Mouse (Mus musculus): Measurements from ENCODE around the gene Gas2l1.

Gene Gas2l1

GRCm38 (mm10) chr11:5040585-5040984, 24.5 kb downstream of the Gas2l1 start:
- no peak for DNase-seq

- peak; percentile 77 to 83 for DNase-seq
Measured at GRCm38 (mm10) chr11:5037146-5037854, 27.8 kb downstream of the Gas2l1 start.

- DNase-seq: peak in 1 of 2 experiments; percentile 38
Measured at GRCm38 (mm10) chr11:5035421-5035820, 29.7 kb downstream of the Gas2l1 start.

DNA sequence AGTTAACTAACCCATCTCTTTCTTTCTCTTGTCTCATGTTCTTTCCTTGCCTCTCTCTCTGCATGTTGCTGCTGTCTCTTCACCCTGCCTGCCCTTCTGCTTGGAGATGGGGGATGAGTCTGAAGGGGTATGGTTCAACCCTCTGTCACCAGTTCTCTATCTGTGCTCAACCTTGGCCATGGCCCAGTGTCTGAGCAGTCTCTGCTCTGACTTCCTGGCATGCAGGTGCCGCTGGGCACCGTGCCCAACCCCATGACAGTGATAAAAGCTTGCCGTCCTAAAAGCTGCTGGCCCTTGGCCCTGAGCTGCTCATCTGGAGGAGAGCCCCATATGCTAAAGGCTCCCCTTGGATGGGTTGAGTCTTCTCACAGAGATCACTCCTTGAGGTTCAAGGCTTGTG, 32.0 kb downstream of the Gas2l1 start:
- peak; percentile 73 to 83 for DNase-seq

DNA sequence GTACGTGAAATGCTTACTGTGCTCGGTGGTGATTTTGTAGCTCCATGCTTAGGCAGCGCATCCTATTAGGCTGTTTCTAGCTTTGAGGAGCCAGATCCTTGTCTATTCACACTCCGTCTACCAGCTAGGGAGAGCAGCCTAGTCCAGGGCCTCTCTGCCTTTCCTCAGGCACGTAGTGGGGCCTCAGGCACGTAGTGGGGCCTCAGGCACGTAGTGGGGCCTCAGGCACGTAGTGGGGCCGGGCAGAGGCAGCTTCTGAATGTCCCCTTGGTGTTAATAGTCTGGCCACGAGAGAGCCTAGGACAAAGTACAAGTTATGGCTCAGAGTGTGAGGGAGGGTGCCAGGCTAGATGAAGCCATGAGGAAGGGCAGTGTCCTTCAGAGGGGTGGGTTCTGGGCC, 32.4 kb downstream of the Gas2l1 start:
- no peak for DNase-seq

DNA sequence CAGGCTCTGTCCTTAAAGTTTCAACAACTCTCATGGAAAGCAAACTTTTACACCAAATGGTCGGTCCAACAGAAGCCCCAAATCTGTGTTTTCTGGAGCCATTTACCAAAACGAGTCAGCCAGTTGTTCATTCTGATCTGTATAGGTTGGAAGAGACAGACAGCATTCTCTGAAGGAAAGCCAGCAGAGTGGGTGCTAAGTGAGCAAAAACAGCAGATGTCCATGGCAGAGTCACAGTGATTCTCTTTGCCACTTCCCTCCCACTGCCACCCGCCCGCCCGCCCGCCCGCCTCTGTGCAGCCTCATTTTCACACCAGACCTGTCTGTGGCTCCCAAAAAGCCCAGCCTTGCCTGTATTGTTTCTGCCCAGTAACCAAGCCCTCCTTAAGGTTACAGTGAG, 36.9 kb downstream of the Gas2l1 start:
- DNase-seq: no peak

DNA sequence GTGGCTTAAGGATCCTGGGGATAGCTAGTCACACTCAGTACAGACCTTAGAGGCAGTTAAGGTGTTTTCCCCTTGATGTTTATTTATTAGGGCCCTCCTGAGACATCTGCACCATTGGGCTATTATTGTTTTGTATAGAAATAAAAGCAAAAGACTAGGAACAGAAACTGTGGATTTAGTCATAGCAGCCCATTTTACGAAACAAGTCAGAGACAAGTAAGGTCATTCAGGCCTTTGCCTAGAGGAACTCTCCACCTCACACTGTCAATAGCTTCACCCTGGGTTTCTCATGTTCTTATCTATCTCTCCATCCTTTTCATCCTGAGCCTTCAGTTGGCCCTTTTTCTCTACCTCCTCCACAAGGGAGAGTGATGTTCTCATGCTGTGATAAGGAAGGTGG, 40.0 kb downstream of the Gas2l1 start:
- no peak for DNase-seq

DNA sequence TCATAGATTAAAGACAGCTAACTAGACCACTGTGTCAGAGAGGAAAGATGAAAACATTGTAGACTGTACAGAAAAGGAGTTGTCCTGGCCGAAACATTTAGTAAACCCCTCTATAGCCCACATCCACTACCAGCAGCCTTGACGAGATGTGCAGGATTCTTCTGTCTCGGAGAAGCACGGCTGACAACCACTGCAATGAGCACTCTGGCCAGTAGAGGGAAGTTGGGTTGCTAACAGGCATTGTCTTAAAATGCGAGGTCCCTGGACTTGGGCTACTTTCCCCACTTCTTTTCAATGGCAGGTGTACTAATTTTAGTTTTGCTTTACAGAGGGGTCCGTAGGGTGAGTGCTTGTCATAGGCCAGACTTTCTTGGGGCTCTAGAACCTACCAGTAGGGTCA, 47.6 kb downstream of the Gas2l1 start:
- no peak for DNase-seq

DNA sequence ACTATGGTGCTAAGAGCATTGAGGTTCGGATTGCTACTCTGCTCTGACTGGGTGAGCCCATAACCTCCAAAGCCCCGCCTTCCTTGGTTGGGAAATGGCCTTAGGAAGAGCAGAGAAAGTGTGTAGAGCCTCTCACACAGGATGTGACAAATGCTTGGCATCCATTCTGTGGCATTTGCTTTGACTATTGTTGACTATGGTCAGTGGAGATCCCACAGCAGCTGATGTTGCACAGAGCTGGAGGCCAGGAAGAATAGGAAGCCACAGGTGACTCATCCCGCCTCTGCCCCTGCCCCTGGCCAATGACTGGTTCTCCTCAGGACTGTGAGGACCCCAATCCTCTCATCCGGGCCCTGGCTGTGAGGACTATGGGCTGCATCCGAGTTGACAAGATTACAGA, 48.8 kb downstream of the Gas2l1 start:
- no peak for DNase-seq

DNA sequence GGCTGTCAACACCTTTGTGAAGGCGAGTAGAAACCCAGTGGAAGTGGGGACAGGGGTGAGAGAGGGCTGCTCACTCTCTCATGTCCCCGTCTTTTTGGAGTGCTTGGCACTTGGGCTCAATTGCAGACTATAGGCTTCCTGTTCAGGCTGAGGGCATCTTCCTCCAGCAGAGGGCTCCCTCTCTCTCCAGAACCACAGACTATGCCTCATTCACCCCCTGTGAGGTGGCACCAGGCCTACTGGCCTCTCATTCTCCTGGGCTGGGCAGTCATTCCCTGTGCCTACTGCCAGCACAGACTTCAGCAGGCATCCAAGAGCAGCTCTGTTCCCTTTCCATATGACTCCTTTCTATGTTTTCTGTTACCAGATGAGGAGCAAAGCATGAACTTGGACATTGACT, 49.4 kb downstream of the Gas2l1 start:
- DNase-seq: peak; percentile 94 to 95

DNA sequence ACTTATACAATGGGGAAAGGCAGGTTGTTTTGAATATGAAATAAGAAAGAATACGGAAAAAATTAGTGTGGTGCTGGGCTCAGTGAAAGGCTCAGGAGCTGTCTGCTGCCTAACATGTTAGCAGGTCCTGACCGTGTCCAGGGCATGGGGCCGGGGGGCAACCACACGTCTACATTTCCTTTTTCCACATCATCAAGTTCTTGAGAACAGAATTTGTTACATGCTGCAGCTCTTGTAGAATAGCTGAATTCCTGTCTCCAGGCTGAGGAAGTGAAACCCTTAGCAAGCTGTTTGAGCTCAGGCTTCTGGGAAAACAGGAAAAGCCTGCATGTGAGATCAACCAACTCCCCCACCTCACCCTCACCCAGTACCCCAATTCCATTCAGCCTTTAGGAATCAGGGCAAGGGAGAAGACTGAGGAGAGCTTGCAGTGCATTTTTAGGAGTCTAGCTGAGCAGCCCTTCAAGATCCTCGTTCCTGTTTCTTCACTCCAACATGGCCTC, 52.9 kb downstream of the Gas2l1 start:
- DNase-seq: no peak

DNA sequence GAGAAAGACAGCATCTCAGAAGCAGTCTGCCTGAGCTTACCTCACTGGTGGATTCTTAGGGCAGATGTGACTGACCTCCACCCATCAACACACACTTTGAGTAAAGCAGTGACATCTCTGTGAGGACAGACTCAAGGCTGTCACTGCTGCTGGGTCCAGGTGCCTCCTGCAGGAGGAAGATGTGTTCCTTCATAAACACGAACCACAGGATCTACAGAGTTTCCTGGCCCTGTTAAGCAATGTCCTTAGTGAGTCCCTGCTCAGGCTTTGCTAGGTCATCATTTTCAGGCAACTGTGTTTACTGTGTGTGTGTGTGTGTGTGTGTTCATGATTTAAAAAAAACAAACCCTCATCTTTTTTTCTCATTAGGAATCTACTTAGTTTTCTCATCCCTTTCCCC, 53.6 kb downstream of the Gas2l1 start:
- no peak for DNase-seq

DNA sequence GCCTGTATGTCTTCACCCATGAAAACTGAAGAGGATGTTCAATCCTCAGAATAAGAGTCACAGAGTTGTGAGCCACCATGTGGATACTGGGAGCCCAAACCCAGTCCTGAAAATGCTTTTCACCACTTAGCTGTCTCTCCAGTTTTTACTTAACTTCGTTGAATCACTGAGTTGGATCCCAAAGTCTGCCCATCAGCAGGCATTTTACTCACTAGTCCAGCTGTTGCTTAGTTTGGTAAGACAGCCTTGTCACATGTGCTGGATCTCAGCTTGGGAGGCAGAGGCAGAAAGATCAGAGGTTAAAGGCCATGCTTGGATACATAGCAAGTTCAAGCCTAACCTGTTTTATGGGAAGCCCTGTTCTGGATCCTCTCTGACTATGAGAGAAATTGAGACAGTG, 54.9 kb downstream of the Gas2l1 start:
- DNase-seq: no peak

DNA sequence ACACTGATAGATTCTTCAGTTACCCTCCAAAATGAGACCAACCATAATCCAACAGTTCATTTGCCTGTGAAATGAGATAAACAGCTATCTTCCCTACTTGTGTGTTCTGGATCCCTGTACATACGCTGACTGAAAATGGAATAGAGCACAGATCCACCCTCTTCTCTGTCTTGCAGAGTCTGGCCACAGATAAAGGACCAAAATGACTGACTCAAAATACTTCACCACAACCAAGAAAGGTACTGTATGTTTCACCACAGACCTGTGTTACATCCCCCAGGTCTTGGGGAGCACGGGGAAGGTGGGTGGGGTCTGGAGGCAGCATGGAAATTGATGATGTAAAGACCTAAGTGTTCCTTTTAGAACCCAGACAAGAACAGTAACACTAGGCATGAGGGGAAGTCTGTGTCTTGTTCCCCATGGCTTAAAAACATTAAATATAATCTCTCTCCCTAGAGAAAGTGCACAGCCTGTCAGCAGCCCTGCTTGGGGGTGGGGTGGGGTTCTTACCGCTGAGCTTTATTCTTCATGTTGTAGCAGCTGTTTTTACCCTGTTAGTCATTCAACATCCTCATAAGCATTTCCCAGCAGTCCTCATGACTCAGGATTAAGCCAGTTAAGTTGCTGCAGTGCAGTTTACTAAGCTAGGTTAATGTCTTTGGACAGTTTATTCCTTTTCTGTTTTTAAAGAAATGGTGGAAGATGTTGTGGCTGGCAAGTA, 55.6 kb downstream of the Gas2l1 start:
- no peak for DNase-seq

DNA sequence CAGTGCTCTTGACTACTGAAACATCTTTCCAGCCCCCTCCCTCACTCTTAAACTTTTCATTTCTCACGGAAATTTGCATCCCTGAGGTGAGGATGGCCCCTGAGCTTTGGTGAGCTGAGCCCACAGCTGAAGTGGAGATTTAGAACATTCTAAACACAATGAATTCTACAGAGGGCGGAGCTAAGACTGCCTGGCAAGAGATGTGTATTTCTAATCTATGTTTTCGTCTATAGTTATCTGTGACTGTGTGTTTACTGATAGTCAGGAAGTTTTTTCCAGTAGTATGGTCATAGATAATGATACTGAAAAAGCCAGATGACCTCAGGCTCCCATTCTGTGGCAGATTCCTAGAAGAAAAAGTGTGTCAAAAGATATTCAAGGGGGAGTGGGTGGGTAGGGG, 56.3 kb downstream of the Gas2l1 start:
- no peak for DNase-seq

DNA sequence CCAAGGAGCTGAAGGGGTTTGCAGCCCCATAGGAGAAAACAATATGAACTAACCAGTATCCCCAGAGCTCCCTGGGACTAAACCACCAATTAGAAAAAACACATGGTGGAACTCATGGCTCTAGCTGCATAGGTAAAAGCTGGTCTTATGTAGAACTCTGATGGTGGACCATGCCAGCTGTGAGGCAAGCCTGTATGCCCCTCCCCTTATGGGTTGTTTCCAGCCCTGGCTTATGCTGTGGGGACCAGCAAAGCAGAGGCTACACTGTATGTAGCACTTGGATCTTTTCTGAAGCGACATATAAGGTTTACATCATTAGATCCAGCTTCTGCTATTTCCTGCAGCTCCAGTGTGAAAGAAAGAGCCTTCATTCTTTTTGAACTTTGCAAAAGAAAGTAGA, 57.9 kb downstream of the Gas2l1 start:
- no peak for DNase-seq

DNA sequence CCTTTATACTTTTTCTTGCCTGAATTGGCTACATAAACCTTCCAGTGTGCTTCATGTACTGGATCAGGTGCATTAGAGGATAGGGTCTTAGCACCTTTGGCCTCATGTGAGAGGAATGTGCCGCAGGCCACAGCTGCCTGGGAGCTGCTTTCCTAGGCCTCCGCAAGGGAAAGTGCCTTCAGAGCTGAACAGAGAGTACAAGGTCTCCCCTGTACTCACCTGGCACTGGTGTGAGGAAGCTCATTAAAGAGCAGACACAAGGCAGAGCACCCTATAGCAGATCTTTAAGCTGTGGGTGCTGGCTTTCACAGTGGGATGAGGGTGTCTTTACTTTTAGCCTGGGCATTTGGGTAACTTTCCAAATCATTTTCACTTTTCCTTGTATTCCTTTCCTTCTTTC, 59.6 kb downstream of the Gas2l1 start:
- no peak for DNase-seq
